Mouse (Mus musculus) embryonic facial prominence, embryonic 11.5 days (tissue): ENCODE measurements at regions not wholly inside any gene's neighbourhood (a gene's known extent, or its start where the extent isn't known, plus 50 kb on each side); places are given as distances from the start of the nearest gene placed in this dataset.

Experiments
- ATAC-seq: fragments of 200-750 bp; cut with Nextera tagmentation; replicated peaks from 2 replicates; pipeline ENCODE4 v1.8.0; 2017; ENCODE audit warnings: low read depth; ENCODE audit not compliant: insufficient number of reproducible peaks, low FRiP score, low TSS enrichment
- DNase-seq: peaks from one replicate; pipeline ENCODE4 v3.0.0-alpha.2; 2015; ENCODE audit warnings: low spot score
- H3K27ac ChIP-seq: fragments of 300-500 bp; sonication (generic); replicated peaks from 2 replicates; pipeline ENCODE4 v1.5.1; 2014; ENCODE audit warnings: mild to moderate bottlenecking, low read depth, low read length, control low read depth
- H3K27me3 ChIP-seq: fragments of 300-500 bp; sonication (generic); 2 replicates; pipeline ENCODE4 v1.6.1; 2014; ENCODE audit warnings: mild to moderate bottlenecking, low read length, moderate library complexity, mixed read lengths; ENCODE audit not compliant: control insufficient read depth, insufficient read depth
- H3K36me3 ChIP-seq: fragments of 300-500 bp; sonication (generic); replicated peaks from 2 replicates; pipeline ENCODE4 v1.6.1; 2014; ENCODE audit warnings: low read depth, mild to moderate bottlenecking, low read length, moderate library complexity, mixed read lengths; ENCODE audit not compliant: control insufficient read depth, insufficient read depth
- H3K4me1 ChIP-seq: fragments of 300-500 bp; sonication (generic); 2 replicates; pipeline ENCODE4 v1.6.1; 2014; ENCODE audit warnings: low read length, mixed read lengths; ENCODE audit not compliant: control insufficient read depth, insufficient read depth
- H3K4me2 ChIP-seq: fragments of 300-500 bp; sonication (generic); 2 replicates; pipeline ENCODE4 v1.6.1; 2014; ENCODE audit warnings: low read depth, mild to moderate bottlenecking, control low read depth, low read length, moderate library complexity
- H3K4me3 ChIP-seq: fragments of 300-500 bp; sonication (generic); 2 replicates; pipeline ENCODE4 v1.5.1; 2014; ENCODE audit warnings: low read depth, low read length, control low read depth
- H3K9ac ChIP-seq: fragments of 300-500 bp; sonication (generic); replicated peaks from 2 replicates; pipeline ENCODE4 v1.6.1; 2014; ENCODE audit warnings: mild to moderate bottlenecking, control low read depth, low read length
- H3K9me3 ChIP-seq: fragments of 300-500 bp; sonication (generic); replicated peaks from 2 replicates; pipeline ENCODE4 v1.6.1; 2016; ENCODE audit warnings: mild to moderate bottlenecking, low read length, inconsistent platforms, mixed read lengths; ENCODE audit not compliant: control insufficient read depth
- WGBS: fragments of 180-500 bp; shearing (Covaris S2); extraction: QIAGEN DNeasy Blood & Tissue Kit; methylation state at CpG from one replicate; pipeline ENCODE4 v1.1.7; 2014; 5-methylcytosine and 5-hydroxymethylcytosine counted together

DNA sequence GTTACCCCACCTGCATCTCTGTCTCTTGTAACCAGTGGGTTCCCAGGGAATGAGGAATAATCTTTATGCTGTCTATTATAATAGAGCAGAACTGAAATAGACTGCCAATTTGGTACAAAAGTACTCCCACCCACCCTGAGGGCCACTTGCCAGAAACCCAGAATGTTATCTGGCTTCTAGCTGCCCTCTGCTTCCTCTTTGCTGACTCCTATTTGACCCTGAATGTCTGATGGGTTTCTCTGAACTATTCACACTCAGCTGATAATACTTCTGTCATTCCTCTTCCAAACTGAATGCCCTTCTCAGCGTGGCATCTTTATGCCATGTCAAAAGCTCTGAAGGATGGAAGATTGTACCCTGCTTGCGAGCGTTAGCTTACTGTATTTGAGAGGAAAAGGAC is 64.2 kb upstream of the Arsj start:
- Histone ChIP-seq H3K4me1 (no peaks in the 10 kb centered on the region), H3K36me3 (no peaks in the 10 kb centered on the region), H3K27ac (no peak overlapping the region), H3K4me3 (no peak overlapping the region), H3K9me3 (no peaks in the 10 kb centered on the region), H3K9ac (no peak overlapping the region), H3K4me2 (no peak overlapping the region), H3K27me3 (no peaks in the 10 kb centered on the region)
- DNase-seq (no peak), ATAC-seq (no peak)
- 73% methylated on average over 3 of the region's 3 CpGs for WGBS

DNA sequence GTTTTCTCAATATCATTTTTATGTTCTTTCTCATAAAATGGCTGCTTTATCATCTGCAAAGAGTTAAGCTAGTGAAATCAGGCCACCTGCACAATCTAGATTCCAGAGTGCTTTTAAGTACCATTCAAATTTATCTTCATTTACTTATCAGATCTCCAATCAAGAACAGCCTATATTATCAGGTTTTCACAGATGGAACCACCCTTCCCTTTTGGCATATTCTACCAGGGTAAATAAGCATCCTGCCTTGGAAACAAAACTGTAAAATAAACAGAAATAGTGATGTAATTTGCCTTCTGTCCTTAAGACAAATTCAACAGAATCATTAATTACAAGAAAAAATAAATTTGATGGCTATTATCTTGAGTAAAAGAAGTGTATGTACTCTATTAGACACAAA is 55.2 kb upstream of the Arsj start:
- Histone ChIP-seq H3K27ac (no peak overlapping the region), H3K36me3 (no peaks in the 10 kb centered on the region), H3K4me2 (no peak overlapping the region), H3K9ac (no peak overlapping the region), H3K27me3 (no peaks in the 10 kb centered on the region), H3K4me1 (no peaks in the 10 kb centered on the region), H3K4me3 (no peak overlapping the region), H3K9me3 (no peaks in the 10 kb centered on the region)
- no peak for DNase-seq
- no peak for ATAC-seq
